Mouse (Mus musculus): ENCODE measurements around the gene Washc4.

The Washc4 gene

GRCm38 (mm10) chr10:83600650-83601049 lies 57.1 kb downstream of the Washc4 start:
- DNase-seq (ENCODE audit: low spot score in 2 of 2), result no peak

GRCm38 (mm10) chr10:83603956-83604564 lies 60.5 kb downstream of the Washc4 start:
- no peak for DNase-seq (ENCODE audit: low spot score in 2 of 2)

GRCm38 (mm10) chr10:83605637-83606183 lies 62.2 kb downstream of the Washc4 start:
- DNase-seq (ENCODE audit: low spot score in 2 of 2), result no peak

- no peak for DNase-seq (ENCODE audit: low spot score in 2 of 2)
Observed at GRCm38 (mm10) chr10:83607111-83607510, 63.6 kb downstream of the Washc4 start.

- DNase-seq (ENCODE audit: low spot score in 2 of 2), result no peak
Observed at GRCm38 (mm10) chr10:83608596-83608995, 65.0 kb downstream of the Washc4 start.

GRCm38 (mm10) chr10:83610518-83610917 lies 67.0 kb downstream of the Washc4 start:
- DNase-seq (ENCODE audit: low spot score in 2 of 2), result no peak

- DNase-seq (ENCODE audit: low spot score in 2 of 2), result no peak
Observed at GRCm38 (mm10) chr10:83611863-83612262, 68.3 kb downstream of the Washc4 start.

GRCm38 (mm10) chr10:83612648-83613215 lies 69.2 kb downstream of the Washc4 start:
- DNase-seq (ENCODE audit: low spot score in 2 of 2), result no peak

GRCm38 (mm10) chr10:83617366-83617765 lies 73.8 kb downstream of the Washc4 start:
- DNase-seq (ENCODE audit: low spot score in 2 of 2), result no peak

GRCm38 (mm10) chr10:83618819-83619440 lies 75.4 kb downstream of the Washc4 start:
- no peak for DNase-seq (ENCODE audit: low spot score in 2 of 2)

GRCm38 (mm10) chr10:83620350-83621055 lies 77.0 kb downstream of the Washc4 start:
- no peak for DNase-seq (ENCODE audit: low spot score in 2 of 2)

- DNase-seq (ENCODE audit: low spot score in 2 of 2), result no peak
Observed at GRCm38 (mm10) chr10:83624065-83624464, 80.5 kb downstream of the Washc4 start.

- DNase-seq (ENCODE audit: low spot score in 2 of 2), result no peak
Observed at GRCm38 (mm10) chr10:83624841-83625240, 81.3 kb downstream of the Washc4 start.

- DNase-seq (ENCODE audit: low spot score in 2 of 2), result no peak
Observed at GRCm38 (mm10) chr10:83627113-83627687, 83.6 kb downstream of the Washc4 start.

- DNase-seq (ENCODE audit: low spot score in 2 of 2), result no peak
Observed at GRCm38 (mm10) chr10:83628241-83628640, 84.7 kb downstream of the Washc4 start.

- DNase-seq (ENCODE audit: low spot score in 2 of 2), result no peak
Observed at GRCm38 (mm10) chr10:83629190-83629781, 85.7 kb downstream of the Washc4 start.

- DNase-seq (ENCODE audit: low spot score in 2 of 2), result no peak
Observed at GRCm38 (mm10) chr10:83629878-83630277, 86.3 kb downstream of the Washc4 start.

- DNase-seq (ENCODE audit: low spot score in 2 of 2), result no peak
Observed at GRCm38 (mm10) chr10:83630899-83631298, 87.3 kb downstream of the Washc4 start.

GRCm38 (mm10) chr10:83631775-83632174 lies 88.2 kb downstream of the Washc4 start:
- no peak for DNase-seq (ENCODE audit: low spot score in 2 of 2)

- DNase-seq (ENCODE audit: low spot score in 2 of 2), result no peak
Observed at GRCm38 (mm10) chr10:83632806-83633374, 89.3 kb downstream of the Washc4 start.

- DNase-seq (ENCODE audit: low spot score in 2 of 2), result peak; percentile 23 to 42
Observed at GRCm38 (mm10) chr10:83634461-83634860, 90.9 kb downstream of the Washc4 start.

Data from natural killer cell, adult 2 months (primary cell).